Mouse (Mus musculus) kidney, adult 2 months (tissue): ENCODE data around the gene Olfr293. TPM values are rescaled to one million over a fixed set of nuclear protein-coding genes. Genes with fewer than 3 reads are reported as not detected.

Experiments used
- DNase-seq: peaks from one replicate; pipeline ENCODE4 v3.0.0; 2021
- H3K27ac ChIP-seq: fragments of 200-500 bp; 2 replicates; pipeline ENCODE4 v1.5.1; 2012; ENCODE audit warnings: low read depth, low read length, control low read depth, inconsistent platforms; ENCODE audit not compliant: insufficient read depth
- H3K27me3 ChIP-seq: fragments of 200-500 bp; replicated peaks from 2 replicates; pipeline ENCODE4 v1.6.1; 2012; ENCODE audit warnings: mild to moderate bottlenecking, moderate library complexity, low read length, inconsistent platforms; ENCODE audit not compliant: control insufficient read depth, insufficient read depth
- H3K36me3 ChIP-seq: fragments of 200-500 bp; 2 replicates; pipeline ENCODE4 v1.6.1; 2012; ENCODE audit warnings: mild to moderate bottlenecking, moderate library complexity, low read length, inconsistent platforms; ENCODE audit not compliant: control insufficient read depth, insufficient read depth
- H3K4me1 ChIP-seq: fragments of 200-500 bp; 2 replicates; pipeline ENCODE4 v1.6.1; 2011; ENCODE audit warnings: low read length; ENCODE audit not compliant: control insufficient read depth, insufficient read depth
- H3K4me3 ChIP-seq: fragments of 200-500 bp; 2 replicates; pipeline ENCODE4 v1.5.1; 2011; ENCODE audit warnings: mild to moderate bottlenecking, low read depth, low read length, control low read depth; ENCODE audit not compliant: insufficient read depth
- CTCF ChIP-seq: fragments of 200-500 bp; conservative IDR thresholded peaks from 2 replicates; pipeline ENCODE4 v1.5.1; 2011; ENCODE audit warnings: low read depth, mild to moderate bottlenecking, control low read depth, low read length, moderate library complexity, mixed read lengths; ENCODE audit not compliant: insufficient read depth, insufficient read length
- POLR2A ChIP-seq: fragments of 200-500 bp; IDR thresholded peaks from one replicate; pipeline ENCODE4 v1.6.1; 2011; ENCODE audit warnings: low read depth, low read length, control low read depth
- WGBS: fragments of 180-500 bp; shearing (Covaris S2); methylation state at CpG from one replicate; pipeline ENCODE4 v1.1.7; 2018; 5-methylcytosine and 5-hydroxymethylcytosine counted together
- polyA plus RNA-seq: library from polyadenylated mRNA; depleted of rRNA; stranded (reverse); fragments of >200 nt; gene quantifications from 2 replicates; pipeline ENCODE4 v1.2.3, GENCODE M21; 2012; rRNA removed

The Olfr293 gene
- polyA plus RNA-seq = not detected in 2 replicates

DNA sequence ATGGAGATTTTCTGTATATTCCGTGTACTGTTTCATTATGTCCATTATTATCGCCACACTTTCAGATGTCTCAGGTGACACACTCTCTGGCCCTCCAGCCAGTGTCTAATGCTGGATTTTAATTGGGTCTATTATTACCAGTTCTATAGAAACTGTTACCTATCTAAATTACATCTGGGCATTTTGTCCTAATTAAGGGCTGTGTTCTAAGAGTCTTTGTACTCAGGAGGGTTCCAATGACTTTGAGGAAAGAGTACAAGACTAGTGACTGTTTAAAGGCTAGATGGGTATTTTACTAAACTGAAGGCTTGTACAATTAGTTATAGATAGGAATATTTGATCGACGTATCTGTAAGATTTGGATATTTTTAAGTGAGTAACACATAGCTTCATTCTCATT, at the start of gene Olfr293:
Gene Olfr293, plus strand, starts transcription at position 301 of the 400 bp plus-strand sequence.
- TF ChIP-seq CTCF = no peak
- no peak for TF ChIP-seq POLR2A
- no peak within 1 kb of the TSS for H3K27ac ChIP-seq
- H3K27me3 ChIP-seq = no peaks in the 10 kb centered on the region
- H3K36me3 ChIP-seq = no peaks in the 10 kb centered on the region
- H3K4me3 ChIP-seq = no peak within 1 kb of the TSS
- 93% methylated on average over 4 of the region's 4 CpGs for WGBS
- no peaks in the 10 kb centered on the region for H3K4me1 ChIP-seq
- DNase-seq = no peak

DNA sequence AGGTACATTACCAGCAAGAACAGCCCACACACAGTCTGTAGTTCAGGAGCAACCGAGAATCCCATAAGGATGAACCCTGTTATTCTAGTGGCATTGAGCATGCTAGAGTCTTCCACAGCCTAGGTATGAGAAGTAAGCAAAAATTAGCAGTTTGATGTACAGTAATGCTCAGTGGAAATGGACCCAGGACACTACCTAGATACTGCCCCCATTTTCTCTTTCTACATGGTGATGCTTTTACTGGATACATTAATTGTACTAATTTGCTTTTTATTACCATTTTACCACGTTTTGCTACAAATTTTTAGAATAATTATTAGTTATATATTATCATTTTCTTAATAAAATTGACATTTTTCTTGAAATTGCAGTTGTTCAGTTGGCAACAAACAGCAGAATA, 32.3 kb upstream of the Olfr293 start, which contains the start of gene Olfr294:
Gene Olfr294, minus strand, starts transcription at position 101 of the 400 bp plus-strand sequence.
- no peaks in the 10 kb centered on the region; the same call in 1 of the 2 replicates for H3K27me3 ChIP-seq
- DNase-seq = no peak
- H3K27ac ChIP-seq = no peak within 1 kb of the TSS
- no peak for TF ChIP-seq POLR2A
- TF ChIP-seq CTCF = no peak
- H3K36me3 ChIP-seq = no peaks in the 10 kb centered on the region
- WGBS = 58% methylated on average over 2 of the region's 2 CpGs
- H3K4me3 ChIP-seq = no peak within 1 kb of the TSS
- H3K4me1 ChIP-seq = no peaks in the 10 kb centered on the region

DNA sequence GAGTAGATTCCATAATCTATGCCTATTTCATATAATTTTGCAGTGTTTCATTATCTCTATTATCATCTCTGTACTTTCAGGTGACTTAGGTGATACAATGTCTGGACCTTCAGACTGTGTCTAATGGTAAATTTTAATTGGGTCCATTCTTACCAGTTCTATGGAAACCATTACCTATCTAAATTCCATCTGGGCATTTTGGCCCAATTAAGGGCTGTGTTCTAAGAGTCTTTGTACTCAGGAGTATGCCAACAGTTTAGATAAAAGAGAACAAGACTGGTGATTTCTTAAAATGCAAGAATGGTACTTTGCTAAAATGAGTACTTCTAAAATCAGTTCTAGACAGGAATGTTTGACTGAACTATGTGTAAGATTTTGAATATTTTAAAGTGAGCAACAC, 39.2 kb downstream of the Olfr293 start, which contains the start of gene Olfr292:
Gene Olfr292, plus strand, starts transcription at position 301 of the 400 bp plus-strand sequence.
- no peak for DNase-seq
- no peaks in the 10 kb centered on the region for H3K27me3 ChIP-seq
- no peaks in the 10 kb centered on the region for H3K4me1 ChIP-seq
- H3K4me3 ChIP-seq = no peak within 1 kb of the TSS
- TF ChIP-seq CTCF = no peak
- no peak for TF ChIP-seq POLR2A
- no peaks in the 10 kb centered on the region for H3K36me3 ChIP-seq
- no peak within 1 kb of the TSS for H3K27ac ChIP-seq

Other genes with a start within 250 kb of the Olfr293 start
- gene Olfr301, start 245.2 kb upstream of the Olfr293 start, polyA plus RNA-seq = not detected in 2 replicates
- gene Olfr299, start 189.1 kb upstream of the Olfr293 start, polyA plus RNA-seq = not detected in 2 replicates
- not detected in 2 replicates for gene Olfr298, start 156.6 kb upstream of the Olfr293 start, polyA plus RNA-seq
- gene Olfr297, start 129.1 kb upstream of the Olfr293 start, polyA plus RNA-seq = not detected in 2 replicates
- gene Olfr295, start 65.2 kb upstream of the Olfr293 start, polyA plus RNA-seq = not detected in 2 replicates
- gene Olfr294, start 32.4 kb upstream of the Olfr293 start, polyA plus RNA-seq = not detected in 2 replicates
- not detected in 2 replicates for gene Olfr292, start 39.3 kb downstream of the Olfr293 start, polyA plus RNA-seq
- 45.7 and 49.4 TPM in 2 replicates for gene Folh1, start 126.9 kb downstream of the Olfr293 start, polyA plus RNA-seq
- 0.13 and 0.15 TPM in 2 replicates for gene Vmn2r77, start 146.0 kb downstream of the Olfr293 start, polyA plus RNA-seq